Mouse (Mus musculus) hindbrain, embryonic 10.5 days (tissue): ENCODE measurements around the gene Fxyd7. TPM values are rescaled to one million over a fixed set of nuclear protein-coding genes. Genes with fewer than 3 reads are reported as not detected.
A peak's percentile ranks its signal among the peaks of the same experiment; 100 is the strongest.

Experiments used
- DNase-seq: peaks from one replicate; pipeline ENCODE4 v3.0.0-alpha.2; 2017; ENCODE audit warnings: low spot score
- H3K27ac ChIP-seq: fragments of 300-500 bp; sonication (generic); 2 replicates; pipeline ENCODE4 v1.5.1; 2016; ENCODE audit warnings: mild to moderate bottlenecking, moderate library complexity
- H3K27me3 ChIP-seq: fragments of 300-500 bp; sonication (generic); 2 replicates; pipeline ENCODE4 v1.6.1; 2016; ENCODE audit warnings: mild to moderate bottlenecking; ENCODE audit not compliant: poor library complexity, insufficient read depth, severe bottlenecking
- H3K36me3 ChIP-seq: fragments of 300-500 bp; sonication (generic); 2 replicates; pipeline ENCODE4 v1.6.1; 2016; ENCODE audit warnings: mild to moderate bottlenecking, moderate library complexity
- H3K4me1 ChIP-seq: fragments of 300-500 bp; sonication (generic); replicated peaks from 2 replicates; pipeline ENCODE4 v1.6.1; 2016; ENCODE audit warnings: mild to moderate bottlenecking
- H3K4me3 ChIP-seq: fragments of 300-500 bp; sonication (generic); 2 replicates; pipeline ENCODE4 v1.5.1; 2016; ENCODE audit warnings: mild to moderate bottlenecking, moderate library complexity
- H3K9me3 ChIP-seq: fragments of 300-500 bp; sonication (generic); 2 replicates; pipeline ENCODE4 v1.6.1; 2016; ENCODE audit warnings: mild to moderate bottlenecking, moderate library complexity
- WGBS: fragments of 180-500 bp; shearing (Covaris S2); methylation state at CpG from one replicate; pipeline ENCODE4 v1.1.7; 2016; 5-methylcytosine and 5-hydroxymethylcytosine counted together
- polyA plus RNA-seq: library from polyadenylated mRNA; unstranded; fragments of >200 nt; fragmentation: Nextera tagmentation; extraction: Ambion mirVana; gene quantifications from 2 replicates; pipeline ENCODE4 v1.2.1, GENCODE M21; 2016

Fxyd7 gene
- polyA plus RNA-seq, 1 experiment from 2014 or later, result 7.6 TPM

DNA sequence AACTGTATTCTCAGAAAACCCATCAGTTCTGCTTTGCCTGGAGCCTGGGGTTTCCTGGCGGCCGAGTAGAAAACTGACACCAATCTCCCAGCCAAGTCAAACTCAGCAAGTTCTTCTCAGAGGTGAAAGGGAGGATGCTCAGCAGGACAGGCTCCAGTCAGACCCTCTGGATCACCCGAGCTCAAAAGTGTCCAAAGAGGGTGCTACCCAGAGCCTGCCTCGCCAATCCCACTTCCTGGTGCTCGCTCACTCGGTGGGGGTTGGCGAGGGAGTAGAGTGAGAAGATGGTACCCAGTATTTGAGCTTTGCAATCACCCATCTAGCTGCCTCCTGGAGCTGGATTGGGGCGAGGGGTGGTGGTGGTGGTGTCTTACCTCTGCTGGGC lies 10.3 kb downstream of the Fxyd7 start:
- 36% methylated on average over 8 of the region's 8 CpGs for WGBS
- Histone ChIP-seq H3K27ac (no peak overlapping the region), H3K9me3 (no peaks in the 10 kb centered on the region), H3K4me1 (peaks cover 14% of the 10 kb centered on the region), H3K36me3 (no peaks in the 10 kb centered on the region), H3K4me3 (0 out of 2 replicates have a peak overlapping the region, but pooled peaks have one; percentile 42), H3K27me3 (peaks cover 54% of the 10 kb centered on the region)
- no peak for DNase-seq

DNA sequence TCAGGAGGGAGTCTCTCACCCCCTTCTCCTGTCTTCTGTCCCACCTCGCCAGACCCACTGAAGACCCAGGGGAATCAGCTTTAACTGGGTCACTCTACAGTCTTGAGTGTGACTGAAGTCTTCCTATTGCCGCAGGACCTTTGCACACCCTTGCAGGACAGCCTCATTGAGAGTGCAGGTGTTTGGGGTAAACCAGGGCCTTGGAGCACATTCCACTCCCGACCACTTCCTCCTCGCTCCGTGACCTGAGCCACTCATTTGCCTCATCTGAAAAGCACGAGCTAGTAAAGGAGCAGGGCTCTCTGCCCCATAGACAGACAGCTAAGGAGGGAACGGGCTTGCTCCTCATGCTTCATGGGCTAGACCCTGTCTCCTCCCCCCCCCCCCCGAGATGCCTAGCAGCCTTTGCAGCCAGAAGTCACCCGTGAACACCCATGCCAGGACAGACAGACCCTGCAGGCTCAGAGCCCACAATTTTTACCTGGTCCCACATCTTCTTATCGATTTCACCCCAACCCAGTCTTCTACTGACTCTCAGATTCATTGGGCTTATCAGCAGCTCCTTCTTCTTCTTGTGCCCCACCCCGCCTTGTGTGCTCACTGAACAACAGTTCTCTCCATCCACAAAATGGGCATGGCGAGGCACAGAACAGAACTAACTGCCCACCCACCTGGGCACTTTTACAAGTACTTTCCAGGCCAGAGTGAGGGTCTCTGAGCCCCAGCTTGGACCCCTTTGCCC lies 10.8 kb downstream of the Fxyd7 start:
- no peak for DNase-seq
- Histone ChIP-seq H3K4me1 (peaks cover 14% of the 10 kb centered on the region), H3K27ac (no peak overlapping the region), H3K9me3 (no peaks in the 10 kb centered on the region), H3K36me3 (no peaks in the 10 kb centered on the region), H3K4me3 (no peak overlapping the region), H3K27me3 (peaks cover 54% of the 10 kb centered on the region)
- WGBS, result 81% methylated on average over 12 of the region's 12 CpGs

DNA sequence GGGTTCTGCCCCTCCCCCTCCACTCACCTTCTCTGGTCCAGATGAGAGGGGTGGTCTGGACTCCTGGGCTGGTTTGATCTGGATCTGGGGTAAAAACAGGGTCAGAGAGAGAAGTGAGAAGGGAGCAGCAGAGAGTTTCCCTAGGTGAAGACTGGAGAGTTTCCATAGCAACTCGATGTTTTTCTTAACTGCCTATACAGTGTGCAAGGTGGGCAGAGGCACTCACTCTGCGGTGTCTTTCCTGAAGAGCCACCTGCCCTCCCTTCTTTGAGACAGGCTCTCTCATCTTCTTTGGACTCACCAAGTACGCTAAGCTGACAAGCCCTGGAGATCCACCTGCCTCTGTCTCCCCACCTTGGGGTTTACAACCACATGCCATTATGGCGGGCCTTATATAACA lies 12.3 kb downstream of the Fxyd7 start:
- WGBS, result 87% methylated on average over 4 of the region's 4 CpGs
- Histone ChIP-seq H3K9me3 (no peaks in the 10 kb centered on the region), H3K4me1 (peaks cover 14% of the 10 kb centered on the region), H3K36me3 (no peaks in the 10 kb centered on the region), H3K4me3 (no peak overlapping the region), H3K27me3 (peaks cover 40% of the 10 kb centered on the region), H3K27ac (no peak overlapping the region)
- DNase-seq, result no peak

DNA sequence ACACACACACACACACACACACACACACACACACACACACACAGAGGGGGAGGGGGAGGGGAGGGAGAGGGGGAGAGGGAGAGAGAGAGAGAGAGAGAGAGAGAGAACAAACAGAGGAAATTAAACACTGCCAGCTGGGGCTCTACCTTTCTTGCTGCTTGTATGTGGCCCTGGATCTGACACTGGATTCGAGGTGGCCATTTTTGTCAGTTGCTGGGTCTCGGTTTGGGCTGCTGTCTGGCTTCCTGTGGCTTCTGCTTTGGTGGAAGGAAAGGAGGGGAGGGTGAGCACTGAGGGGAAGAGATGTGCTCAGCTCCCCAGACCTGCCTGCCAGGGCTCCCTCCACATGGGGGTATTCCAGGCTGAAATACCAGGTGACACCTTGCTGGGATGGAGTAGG lies 13.6 kb downstream of the Fxyd7 start:
- Histone ChIP-seq H3K9me3 (no peaks in the 10 kb centered on the region), H3K36me3 (no peaks in the 10 kb centered on the region), H3K4me3 (no peak overlapping the region), H3K4me1 (peaks cover 14% of the 10 kb centered on the region), H3K27ac (no peak overlapping the region), H3K27me3 (peaks cover 26% of the 10 kb centered on the region)
- 71% methylated on average over 2 of the region's 2 CpGs for WGBS
- DNase-seq, result no peak

DNA sequence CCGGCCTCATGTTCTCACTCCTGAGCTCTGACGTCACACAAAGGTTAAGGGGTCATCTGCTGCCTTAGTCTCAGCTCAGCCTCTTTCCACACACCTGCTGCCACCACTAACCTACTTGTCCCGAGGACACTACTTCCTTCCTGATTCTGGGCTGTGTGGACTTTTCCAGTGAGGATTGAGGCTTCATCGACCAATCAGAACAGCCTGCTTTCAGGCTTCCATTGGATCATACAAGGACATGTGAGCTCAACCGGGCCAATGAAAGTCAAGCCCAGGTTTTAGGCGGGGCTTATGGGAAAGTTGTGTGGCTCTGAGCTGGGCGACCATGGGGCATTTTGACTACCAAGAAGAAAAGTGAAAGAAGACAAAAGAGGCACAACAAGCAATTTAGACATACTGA lies 14.3 kb downstream of the Fxyd7 start:
- no peaks in the 10 kb centered on the region for H3K9me3 ChIP-seq
- H3K27me3 ChIP-seq, result peaks cover 19% of the 10 kb centered on the region
- peaks cover 8% of the 10 kb centered on the region for H3K4me1 ChIP-seq
- H3K4me3 ChIP-seq, result no peak overlapping the region
- H3K27ac ChIP-seq, result no peak overlapping the region
- H3K36me3 ChIP-seq, result no peaks in the 10 kb centered on the region
- DNase-seq, result no peak
- 85% methylated on average over 7 of the region's 7 CpGs for WGBS

DNA sequence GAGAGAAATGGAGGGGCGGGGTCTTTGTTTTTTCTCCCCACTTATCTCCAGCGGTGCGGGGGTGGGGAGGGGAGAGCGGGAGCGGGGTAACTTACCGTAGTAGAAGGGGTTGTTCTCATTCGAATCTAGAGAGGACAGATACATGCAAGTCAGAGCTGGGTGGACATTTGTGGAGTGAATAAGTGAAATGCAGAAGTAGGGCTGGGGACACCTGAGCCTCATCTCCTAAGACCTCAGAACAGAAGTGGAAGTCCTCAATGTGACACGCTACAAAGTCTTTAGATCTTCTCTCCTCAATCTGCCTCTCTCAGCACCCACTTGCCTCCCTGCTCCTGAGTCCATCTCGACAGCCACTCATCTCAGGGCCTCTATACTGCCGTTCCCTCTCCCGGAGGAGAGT lies 16.0 kb downstream of the Fxyd7 start:
- no peak for DNase-seq
- Histone ChIP-seq H3K27me3 (peaks cover 2% of the 10 kb centered on the region), H3K27ac (no peak overlapping the region), H3K4me1 (no peaks in the 10 kb centered on the region), H3K36me3 (no peaks in the 10 kb centered on the region), H3K9me3 (no peaks in the 10 kb centered on the region), H3K4me3 (no peak overlapping the region)
- 86% methylated on average over 11 of the region's 11 CpGs for WGBS

DNA sequence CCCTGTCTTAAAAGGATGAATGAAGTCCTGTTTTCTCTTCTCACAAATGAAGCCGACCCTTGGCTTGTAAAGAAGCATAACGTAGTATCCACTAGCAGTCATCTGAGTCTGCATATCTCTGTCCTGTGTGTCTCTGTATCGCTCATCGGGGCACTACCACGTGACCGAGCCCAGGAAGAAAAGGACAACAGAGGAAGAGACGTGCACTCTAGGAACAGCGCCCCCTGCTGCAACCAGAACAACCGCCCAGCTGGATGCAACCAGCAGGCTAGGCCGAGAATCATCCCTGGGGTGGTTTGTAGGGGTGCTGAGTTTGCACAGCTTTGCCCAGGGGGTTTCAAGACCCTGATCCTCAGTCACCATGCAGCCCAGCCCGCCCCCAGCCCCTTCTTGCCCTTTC lies 16.5 kb downstream of the Fxyd7 start:
- DNase-seq, result no peak
- no peaks in the 10 kb centered on the region for H3K36me3 ChIP-seq
- no peak overlapping the region for H3K4me3 ChIP-seq
- WGBS, result 63% methylated on average over 11 of the region's 11 CpGs
- H3K27ac ChIP-seq, result no peak overlapping the region
- H3K27me3 ChIP-seq, result no peaks in the 10 kb centered on the region
- no peaks in the 10 kb centered on the region for H3K4me1 ChIP-seq
- no peaks in the 10 kb centered on the region for H3K9me3 ChIP-seq

DNA sequence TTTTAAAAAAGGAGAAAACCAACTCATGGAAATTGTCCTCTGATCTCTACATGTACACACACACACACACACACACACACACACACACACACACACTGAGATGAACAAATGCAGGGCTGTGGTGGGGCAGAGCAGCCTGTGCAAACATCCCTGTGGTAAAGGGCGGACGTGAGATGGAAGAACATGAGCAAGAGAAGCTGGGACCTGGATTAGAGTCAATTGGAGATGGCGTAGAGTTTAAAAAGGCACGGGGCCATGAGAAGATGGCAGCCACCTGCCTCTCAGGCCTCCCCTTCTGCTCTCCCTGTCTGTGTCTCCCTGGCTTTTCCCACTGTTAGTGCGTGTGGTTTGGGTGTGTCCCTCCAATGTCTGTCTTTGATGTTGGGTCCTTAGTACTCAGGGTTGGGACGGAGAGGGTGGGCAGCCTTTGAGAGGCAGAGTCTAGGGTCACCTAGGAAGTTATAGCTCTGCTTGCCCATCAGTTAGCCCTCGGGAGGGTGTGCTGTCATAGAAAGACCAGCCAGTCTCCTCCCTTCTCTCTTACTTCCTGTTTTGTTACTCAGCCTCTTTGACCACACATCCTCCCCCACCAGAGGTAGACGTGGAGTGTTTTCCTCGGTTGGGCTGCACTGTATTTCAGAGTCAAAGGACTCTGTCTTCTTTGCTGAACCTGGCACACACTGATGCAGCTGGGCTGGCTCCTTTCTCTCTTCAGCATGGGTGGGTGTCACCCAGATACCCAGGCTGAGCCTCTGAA lies 17.7 kb downstream of the Fxyd7 start:
- Histone ChIP-seq H3K4me3 (no peak overlapping the region), H3K27me3 (no peaks in the 10 kb centered on the region), H3K36me3 (no peaks in the 10 kb centered on the region), H3K27ac (no peak overlapping the region), H3K9me3 (no peaks in the 10 kb centered on the region), H3K4me1 (no peaks in the 10 kb centered on the region)
- WGBS, result 80% methylated on average over 9 of the region's 9 CpGs
- DNase-seq, result no peak

DNA sequence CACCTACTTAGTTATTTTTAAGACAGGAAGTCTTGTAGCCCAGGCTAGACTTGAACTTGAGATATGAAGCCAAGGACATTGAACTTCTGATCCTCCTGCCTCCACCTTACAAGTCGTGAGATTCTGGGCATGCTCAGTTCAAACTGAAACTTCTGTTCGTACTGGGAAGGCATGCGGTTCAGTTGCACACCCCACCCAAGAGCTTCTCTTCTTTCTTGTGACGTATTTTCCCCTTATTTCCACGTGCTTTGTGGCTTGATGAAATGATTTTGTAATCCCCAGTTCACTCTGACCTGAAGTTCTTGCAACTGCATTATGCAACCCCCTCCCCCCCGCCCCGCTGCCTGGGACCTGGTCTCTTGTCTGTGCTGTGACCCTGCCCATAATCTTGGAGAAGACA lies 19.5 kb downstream of the Fxyd7 start:
- no peaks in the 10 kb centered on the region for H3K36me3 ChIP-seq
- H3K4me1 ChIP-seq, result no peaks in the 10 kb centered on the region
- H3K9me3 ChIP-seq, result no peaks in the 10 kb centered on the region
- H3K27me3 ChIP-seq, result no peaks in the 10 kb centered on the region
- H3K27ac ChIP-seq, result no peak overlapping the region
- 89% methylated on average over 7 of the region's 7 CpGs for WGBS
- DNase-seq, result no peak
- H3K4me3 ChIP-seq, result no peak overlapping the region

DNA sequence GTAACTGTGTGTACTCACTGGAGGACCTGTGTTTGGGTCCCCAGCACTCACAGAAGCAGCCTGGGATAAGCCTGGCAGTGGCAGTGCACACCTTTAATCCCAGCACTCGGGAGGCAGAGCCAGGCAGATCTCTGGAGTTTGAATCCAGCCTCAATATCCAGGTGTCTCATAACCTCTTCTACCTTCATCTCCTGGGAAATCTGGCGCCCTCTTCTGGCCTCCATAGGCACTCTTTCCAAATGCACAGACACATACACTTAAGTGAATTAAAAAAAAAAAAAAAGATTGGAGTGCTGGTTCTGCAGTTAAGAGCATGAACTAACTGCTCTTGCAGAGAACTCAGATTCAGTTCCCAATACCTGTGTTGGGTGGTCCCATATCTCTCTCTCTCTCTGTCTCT lies 20.6 kb downstream of the Fxyd7 start:
- Histone ChIP-seq H3K27ac (no peak overlapping the region), H3K36me3 (no peaks in the 10 kb centered on the region), H3K4me1 (no peaks in the 10 kb centered on the region), H3K4me3 (no peak overlapping the region), H3K9me3 (no peaks in the 10 kb centered on the region), H3K27me3 (no peaks in the 10 kb centered on the region)
- no peak for DNase-seq
- 74% methylated on average over 2 of the region's 2 CpGs for WGBS

DNA sequence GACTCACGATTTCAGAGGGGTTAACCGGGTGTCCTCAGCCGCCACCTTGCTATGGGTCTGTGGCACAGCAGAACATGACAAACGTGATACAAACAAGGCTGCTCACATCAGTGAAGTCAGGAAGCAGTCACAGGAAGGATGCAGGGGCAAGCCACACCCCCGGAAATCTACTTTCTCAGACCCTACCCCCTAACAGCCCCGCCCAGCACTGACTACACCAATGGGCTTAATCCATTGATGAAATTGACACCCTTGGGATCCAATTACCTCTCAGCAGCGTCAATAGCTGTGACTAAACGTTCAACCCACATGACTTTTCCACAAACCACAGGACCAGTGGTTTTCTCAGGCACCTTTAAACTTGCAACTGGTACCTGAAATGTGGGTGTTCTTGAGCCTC lies 22.7 kb downstream of the Fxyd7 start:
- H3K27ac ChIP-seq, result no peak overlapping the region
- H3K4me1 ChIP-seq, result no peaks in the 10 kb centered on the region
- H3K9me3 ChIP-seq, result no peaks in the 10 kb centered on the region
- no peak overlapping the region for H3K4me3 ChIP-seq
- H3K27me3 ChIP-seq, result no peaks in the 10 kb centered on the region
- no peaks in the 10 kb centered on the region for H3K36me3 ChIP-seq
- no peak for DNase-seq
- 74% methylated on average over 8 of the region's 8 CpGs for WGBS

DNA sequence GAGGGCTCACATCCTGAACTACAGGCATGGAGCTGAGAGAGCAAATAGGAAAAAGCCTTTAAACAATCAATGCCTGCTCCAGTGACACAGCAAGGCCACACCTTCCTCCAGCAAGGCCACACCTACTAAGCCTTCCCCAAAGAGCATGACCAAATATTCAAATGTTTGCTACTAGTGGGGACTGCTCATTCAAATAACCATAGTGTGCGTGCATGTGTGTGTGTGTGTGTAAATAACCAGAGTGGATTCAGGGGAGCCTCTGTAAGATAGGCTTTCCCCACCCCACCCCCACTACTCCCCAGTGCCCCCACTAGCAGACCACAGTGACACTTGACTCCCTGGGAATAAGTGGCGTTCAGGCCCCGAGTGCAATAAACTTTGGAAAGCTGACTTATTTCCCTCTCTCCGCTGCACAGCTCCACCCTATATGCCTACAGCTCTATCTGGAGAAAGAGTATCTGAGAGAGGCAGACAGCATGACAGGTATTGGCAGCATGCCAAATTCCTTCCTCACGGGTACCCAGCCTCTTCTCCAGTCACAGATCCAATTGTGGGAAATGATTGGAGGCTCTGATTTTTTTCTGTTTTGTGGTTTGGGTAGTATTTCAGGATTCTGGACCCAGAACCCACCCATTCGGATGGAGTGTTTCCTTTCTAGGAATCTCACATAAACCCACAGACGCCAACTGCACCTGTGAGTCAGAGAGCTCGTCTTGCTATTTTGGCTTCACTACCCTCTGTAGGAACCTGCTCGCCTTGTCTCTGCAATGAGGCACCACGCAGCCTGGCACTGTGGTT lies 34.0 kb downstream of the Fxyd7 start:
- no peak overlapping the region for H3K4me3 ChIP-seq
- H3K9me3 ChIP-seq, result no peaks in the 10 kb centered on the region
- WGBS, result 78% methylated on average over 10 of the region's 10 CpGs
- DNase-seq, result no peak
- H3K36me3 ChIP-seq, result no peaks in the 10 kb centered on the region
- no peaks in the 10 kb centered on the region for H3K4me1 ChIP-seq
- no peaks in the 10 kb centered on the region for H3K27me3 ChIP-seq
- H3K27ac ChIP-seq, result no peak overlapping the region

DNA sequence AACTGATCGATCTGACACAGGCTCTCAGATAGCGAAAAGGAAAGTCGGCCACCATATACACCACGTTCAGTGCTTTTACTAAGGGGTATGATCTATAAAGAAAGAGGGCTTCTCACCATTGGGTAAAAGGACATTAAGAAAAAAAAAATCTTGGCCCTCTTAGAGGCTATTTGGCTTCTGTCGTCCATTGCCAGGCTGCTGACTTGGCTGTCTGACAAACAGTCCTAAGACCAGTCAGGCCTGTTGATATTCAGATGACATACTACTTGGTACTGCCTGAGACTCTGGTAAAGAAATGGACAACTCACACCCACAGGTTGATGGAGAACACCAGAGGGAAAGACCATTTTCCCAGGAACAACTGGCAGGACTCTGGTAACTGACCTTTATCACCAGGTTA lies 38.3 kb downstream of the Fxyd7 start:
- Histone ChIP-seq H3K36me3 (no peaks in the 10 kb centered on the region), H3K27me3 (no peaks in the 10 kb centered on the region), H3K4me3 (no peak overlapping the region), H3K4me1 (no peaks in the 10 kb centered on the region), H3K9me3 (no peaks in the 10 kb centered on the region), H3K27ac (no peak overlapping the region)
- 92% methylated on average over 5 of the region's 5 CpGs for WGBS
- DNase-seq, result no peak
